Mouse (Mus musculus): Measurements from ENCODE around the gene Gm28079. TPM values are rescaled to one million over a fixed set of nuclear protein-coding genes. Genes with fewer than 3 reads are reported as not detected.
"Not testable (repeated sequence)": the region's sequence is repeated elsewhere in the genome, so short reads cannot be mapped to it uniquely, and the experiment has no call there.

Gm28079 gene
- not detected for total RNA-seq (2021)
- long read RNA-seq, experiment 1, result 0 reads
- long read RNA-seq, experiment 2, result 0 reads

- intact Hi-C loops (cut with DNase I), result not testable (repeated sequence)
Observed at GRCm38 (mm10) chrY:70014799-70015198, at the start of gene Gm28079. TSS of gene Gm28079 (minus strand) at chrY:70014899.

More at GRCm38 (mm10) chrY:70014799-70015198, at the start of gene Gm28079:
- DNase-seq (ENCODE audit: low spot score in 2 of 2), result not testable (repeated sequence)
